ENCODE assay signal across 8 mouse cellular contexts in the genomic region with DNA sequence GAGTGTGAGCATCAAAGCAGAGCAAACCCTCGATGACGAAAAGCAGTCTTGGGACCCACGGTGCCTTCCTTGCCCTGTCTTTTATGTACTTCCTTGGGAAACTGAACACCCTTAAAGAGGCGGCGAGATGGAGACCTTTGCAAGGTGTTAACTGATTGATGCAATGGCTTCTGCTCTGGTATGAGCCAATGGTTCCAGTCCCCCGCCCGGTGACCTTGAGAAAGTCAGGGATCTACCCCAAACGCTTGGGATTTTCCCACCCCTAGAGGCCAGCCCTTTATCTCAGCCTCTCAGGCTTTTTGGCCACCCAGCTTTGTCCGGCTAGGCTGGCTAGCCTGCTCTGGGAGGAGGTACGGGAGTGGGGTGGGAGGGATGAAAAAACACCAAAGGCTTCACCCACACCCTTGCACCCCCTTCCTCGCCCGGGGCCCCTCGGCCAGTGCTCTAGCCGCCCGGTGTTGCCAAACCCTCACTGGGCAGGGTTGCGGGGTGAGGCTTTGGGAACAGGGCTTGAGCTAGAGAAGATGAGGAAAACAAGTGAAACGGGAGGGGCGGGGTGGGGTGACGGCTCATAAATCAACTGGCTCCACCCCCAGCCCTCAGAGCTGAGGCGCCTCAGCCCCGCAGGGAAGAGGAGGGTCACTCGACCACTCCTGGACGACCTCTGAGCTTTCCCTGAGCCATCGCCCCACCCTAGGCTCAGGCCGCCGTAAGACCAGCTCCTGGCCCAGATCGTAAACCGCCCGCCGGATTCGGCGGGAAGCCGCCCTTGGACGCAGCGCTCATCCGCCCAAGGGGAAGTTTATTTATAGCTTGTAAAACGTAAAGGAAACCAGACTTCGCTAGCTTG.
DNase-seq lines count a peak whose midpoint lies in the region; ATAC-seq and TF ChIP-seq lines count a peak whose summit lies in the region.

No protein-coding gene starts in this region.

- H3K4me1 ChIP-seq in embryonic facial prominence, embryonic 14.5 days (ENCODE audit: control insufficient read depth, insufficient read depth, low read length) = peaks cover 16% of the 10 kb centered on the region
- H3K4me1 ChIP-seq in heart, embryonic 13.5 days = peaks cover 38% of the 10 kb centered on the region
- H3K4me1 ChIP-seq in kidney, embryonic 16.5 days (ENCODE audit: insufficient read depth, low read length) = peaks cover 29% of the 10 kb centered on the region

- peaks cover 65% of the 10 kb centered on the region for H3K27me3 ChIP-seq in embryonic facial prominence, embryonic 14.5 days (replicated peaks; ENCODE audit: control insufficient read depth, insufficient read depth, low read length)
- peaks cover 85% of the 10 kb centered on the region for H3K27me3 ChIP-seq in heart, embryonic 13.5 days (replicated peaks)
- peaks cover 76% of the 10 kb centered on the region for H3K27me3 ChIP-seq in kidney, embryonic 16.5 days (ENCODE audit: insufficient read depth, low read length)

- H3K27ac ChIP-seq in left cerebral cortex, adult 2 months = peak overlapping the region; percentile 77
- peak overlapping the region; percentile 82 for H3K27ac ChIP-seq in embryonic facial prominence, embryonic 14.5 days (replicated peaks; ENCODE audit: low read depth, low read length)
- H3K27ac ChIP-seq in heart, embryonic 13.5 days (replicated peaks) = peak overlapping the region; percentile 90
- peak overlapping the region; percentile 92 for H3K27ac ChIP-seq in kidney, embryonic 16.5 days (ENCODE audit: low read length)

- H3K36me3 ChIP-seq in embryonic facial prominence, embryonic 14.5 days (ENCODE audit: control insufficient read depth, insufficient read depth, low read length) = no peaks in the 10 kb centered on the region
- no peaks in the 10 kb centered on the region for H3K36me3 ChIP-seq in heart, embryonic 13.5 days
- H3K36me3 ChIP-seq in kidney, embryonic 16.5 days (ENCODE audit: insufficient read depth, low read length) = no peaks in the 10 kb centered on the region

- peak overlapping the region; percentile 68 for H3K4me2 ChIP-seq in embryonic facial prominence, embryonic 14.5 days (ENCODE audit: low read depth, low read length)
- peak overlapping the region; percentile 77 for H3K4me2 ChIP-seq in heart, embryonic 13.5 days
- H3K4me2 ChIP-seq in kidney, embryonic 16.5 days (replicated peaks; ENCODE audit: low read depth, low read length) = peak overlapping the region; percentile 59

- DNase-seq in left cerebral cortex, adult 2 months (ENCODE audit: extremely low spot score in 1 of 2, low spot score in 2 of 2) = peak in 1 of 2 experiments; percentile 24
- no peak for DNase-seq in left cerebral cortex, adult 9 months (ENCODE audit: low spot score in 2 of 2)
- DNase-seq in embryonic facial prominence, embryonic 14.5 days (ENCODE audit: low spot score) = peak; percentile 53
- peak; percentile 55 for DNase-seq in lung, postnatal 36 days
- peak; percentile 59 to 64 for DNase-seq in spleen, postnatal 10 days (ENCODE audit: low spot score in 2 of 2)
- DNase-seq in layer of hippocampus, adult 18-20 months (ENCODE audit: low spot score in 2 of 2) = no peak

- no peak for ATAC-seq in embryonic facial prominence, embryonic 14.5 days (ENCODE audit: low read depth)
- ATAC-seq in heart, embryonic 13.5 days (ENCODE audit: extremely low read depth, insufficient number of reproducible peaks, low FRiP score, low TSS enrichment) = peak; percentile 33; the same call in 1 of the 2 replicates
- ATAC-seq in kidney, embryonic 16.5 days (ENCODE audit: low FRiP score, low TSS enrichment) = peak; percentile 81

- 10% methylated on average over 30 of the region's 38 CpGs for WGBS in embryonic facial prominence, embryonic 14.5 days
- 7% methylated on average over 38 of the region's 38 CpGs for WGBS in heart, embryonic 13.5 days
- WGBS in kidney, embryonic 16.5 days = 5% methylated on average over 38 of the region's 38 CpGs

- H3K4me3 ChIP-seq in left cerebral cortex, adult 2 months = peak overlapping the region; percentile 49
- H3K4me3 ChIP-seq in embryonic facial prominence, embryonic 14.5 days (ENCODE audit: low read depth, low read length) = peak overlapping the region; percentile 46
- H3K4me3 ChIP-seq in heart, embryonic 13.5 days = peak overlapping the region; percentile 53
- peak overlapping the region; percentile 46 for H3K4me3 ChIP-seq in kidney, embryonic 16.5 days (ENCODE audit: low read length)

- no peak for TF ChIP-seq CTCF in left cerebral cortex, adult 2 months (IDR thresholded peaks at IDR 0.05)

- peak overlapping the region; percentile 67; the same call in 1 of the 2 replicates for H3K9ac ChIP-seq in embryonic facial prominence, embryonic 14.5 days (ENCODE audit: low read depth, low read length)
- peak overlapping the region; percentile 82 for H3K9ac ChIP-seq in heart, embryonic 13.5 days
- H3K9ac ChIP-seq in kidney, embryonic 16.5 days (replicated peaks; ENCODE audit: low read length) = peak overlapping the region; percentile 69; the same call in 1 of the 2 replicates

- intact Hi-C loops in left cerebral cortex, adult 2 months (cut with DNase I) = loop anchor here (2.0 to 10.0 kb wide), 7 partner anchors 73 to 341 kb away; no protein-coding TSS in a partner anchor

- H3K9me3 ChIP-seq in embryonic facial prominence, embryonic 14.5 days (ENCODE audit: control insufficient read depth, low read length) = no peaks in the 10 kb centered on the region
- no peaks in the 10 kb centered on the region for H3K9me3 ChIP-seq in heart, embryonic 13.5 days
- H3K9me3 ChIP-seq in kidney, embryonic 16.5 days (ENCODE audit: low read length) = no peaks in the 10 kb centered on the region

Comparison
In these comparisons a context has a peak if more than half of its experiments do, and no peak if none do; other contexts are left out.
1. DNase-seq: peak in embryonic facial prominence, embryonic 14.5 days (single experiment), lung, postnatal 36 days (single experiment) and spleen, postnatal 10 days (2 of 2); none in left cerebral cortex, adult 9 months (0 of 2) and layer of hippocampus, adult 18-20 months (0 of 2).
2. Peak in every context shown above with its lines, with median percentiles within 50 percentile points of each other: H3K27ac ChIP-seq, H3K4me3 ChIP-seq, H3K4me2 ChIP-seq and H3K9ac ChIP-seq.